Mouse (Mus musculus) ES-Bruce4 (cell line): ENCODE measurements around the gene Hs3st4.

Experiments used
- CTCF ChIP-seq: IDR thresholded peaks from one replicate; pipeline ENCODE4 v1.8.1; 2011; ENCODE audit warnings: low read depth, low read length
- POLR2A ChIP-seq: IDR thresholded peaks from one replicate; pipeline ENCODE4 v1.8.1; 2011; ENCODE audit warnings: low read length; ENCODE audit not compliant: insufficient read depth

- TF ChIP-seq CTCF, result no peak
- no peak for TF ChIP-seq POLR2A
Measured at GRCm38 (mm10) chr7:124047382-124047781, 64.7 kb downstream of the Hs3st4 start.
